Mouse (Mus musculus): ENCODE data around the gene Abi1. TPM values are rescaled to one million over a fixed set of nuclear protein-coding genes. Genes with fewer than 3 reads are reported as not detected.
"Not testable (repeated sequence)": the region's sequence is repeated elsewhere in the genome, so short reads cannot be mapped to it uniquely, and the experiment has no call there.

Gene Abi1
- polyA plus RNA-seq, 1 experiment: 104 TPM

DNA sequence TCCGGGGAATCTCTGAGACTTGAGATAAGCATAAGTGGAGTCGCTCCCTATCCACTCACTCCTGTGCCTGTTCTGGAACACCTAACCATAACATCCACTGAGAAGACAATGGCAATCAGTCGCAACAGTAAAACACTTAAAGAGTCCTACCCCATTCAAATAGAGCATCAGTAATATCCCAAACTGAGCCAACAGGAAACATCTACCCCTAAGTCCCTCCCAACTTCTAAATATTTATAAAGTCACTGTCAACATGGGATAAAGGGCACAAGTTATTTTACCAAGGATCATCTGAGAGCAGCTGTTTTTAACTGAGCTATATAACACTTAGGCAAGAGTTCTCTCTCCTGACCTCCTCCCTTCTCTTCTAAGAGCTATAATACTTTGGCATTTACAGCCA lies 23.9 kb downstream of the Abi1 start:
- no peaks in the 10 kb centered on the region for H3K4me1 ChIP-seq (ENCODE audit: control insufficient read depth, insufficient read depth, low read length)
- no peak overlapping the region for H3K27ac ChIP-seq (ENCODE audit: insufficient read depth, low read length)
- H3K4me3 ChIP-seq (ENCODE audit: low read depth, low read length): no peak overlapping the region
- no peaks in the 10 kb centered on the region for H3K27me3 ChIP-seq (ENCODE audit: control insufficient read depth, insufficient read depth, low read length, poor library complexity, severe bottlenecking)
- no peaks in the 10 kb centered on the region for H3K9me3 ChIP-seq (replicated peaks; ENCODE audit: control insufficient read depth, insufficient read depth, low read length, poor library complexity, severe bottlenecking)
- no peak overlapping the region for H3K9ac ChIP-seq (ENCODE audit: low read depth, poor library complexity, severe bottlenecking)
- no peaks in the 10 kb centered on the region for H3K36me3 ChIP-seq (ENCODE audit: control insufficient read depth, insufficient read depth, low read length, poor library complexity, severe bottlenecking)
- no peak for TF ChIP-seq EP300 (IDR thresholded peaks at IDR 0.05; ENCODE audit: insufficient read depth, low read depth, low read length)
- TF ChIP-seq CTCF (IDR thresholded peaks at IDR 0.05; ENCODE audit: low read depth, low read length): no peak
- TF ChIP-seq POLR2A (IDR thresholded peaks at IDR 0.05; ENCODE audit: insufficient read depth, low read length): no peak

DNA sequence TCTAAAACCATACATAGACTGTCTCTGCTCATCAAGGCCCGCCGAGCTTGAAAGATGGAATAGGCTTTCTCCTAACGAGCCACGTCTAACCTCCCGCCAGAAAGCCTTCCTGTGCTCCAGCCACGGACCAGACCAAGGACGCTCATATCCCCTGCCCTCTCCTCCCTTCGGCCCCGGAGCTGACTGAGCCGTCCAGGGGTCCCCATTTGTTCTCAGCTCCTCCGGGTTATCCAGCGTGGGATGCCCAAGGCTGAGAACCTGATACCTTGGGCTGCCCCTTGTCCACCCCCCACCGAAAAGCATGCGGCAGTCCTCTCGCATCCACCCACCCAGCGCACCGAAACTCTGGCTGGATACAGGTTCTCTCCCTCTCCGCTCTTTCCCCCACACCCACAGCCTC lies 24.7 kb downstream of the Abi1 start:
- TF ChIP-seq POLR2A (IDR thresholded peaks at IDR 0.05; ENCODE audit: insufficient read depth, low read length): no peak
- TF ChIP-seq CTCF (IDR thresholded peaks at IDR 0.05; ENCODE audit: low read depth, low read length): no peak
- no peak for TF ChIP-seq EP300 (IDR thresholded peaks at IDR 0.05; ENCODE audit: insufficient read depth, low read depth, low read length)
- H3K9ac ChIP-seq (ENCODE audit: low read depth, poor library complexity, severe bottlenecking): no peak overlapping the region
- no peaks in the 10 kb centered on the region for H3K4me1 ChIP-seq (ENCODE audit: control insufficient read depth, insufficient read depth, low read length)
- H3K27ac ChIP-seq (ENCODE audit: insufficient read depth, low read length): no peak overlapping the region
- H3K4me3 ChIP-seq (ENCODE audit: low read depth, low read length): 0 out of 2 replicates have a peak overlapping the region, but pooled peaks have one; percentile 4
- no peaks in the 10 kb centered on the region for H3K9me3 ChIP-seq (replicated peaks; ENCODE audit: control insufficient read depth, insufficient read depth, low read length, poor library complexity, severe bottlenecking)
- no peaks in the 10 kb centered on the region for H3K27me3 ChIP-seq (ENCODE audit: control insufficient read depth, insufficient read depth, low read length, poor library complexity, severe bottlenecking)
- no peaks in the 10 kb centered on the region for H3K36me3 ChIP-seq (ENCODE audit: control insufficient read depth, insufficient read depth, low read length, poor library complexity, severe bottlenecking)

DNA sequence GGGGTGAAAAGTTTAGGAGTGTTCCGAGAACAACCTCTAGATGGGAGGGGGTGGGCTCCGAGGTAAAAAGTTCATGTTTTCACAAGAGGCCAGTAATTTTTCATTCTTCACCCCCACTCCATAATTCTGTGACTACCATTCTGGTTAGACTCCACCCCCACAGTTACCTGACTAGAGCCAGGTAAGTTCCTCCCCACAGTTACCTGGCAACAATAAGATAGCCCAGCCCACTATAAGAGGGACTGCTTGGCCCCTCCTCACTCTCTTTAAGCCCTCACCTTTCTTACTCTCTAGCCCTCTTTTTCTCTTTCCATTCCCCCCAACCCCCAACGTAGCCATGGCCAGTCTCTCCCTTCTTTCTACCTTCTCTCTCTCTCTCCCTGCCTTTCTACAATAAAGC lies 25.1 kb downstream of the Abi1 start:
- not testable (repeated sequence) for H3K9me3 ChIP-seq (replicated peaks; ENCODE audit: control insufficient read depth, insufficient read depth, low read length, poor library complexity, severe bottlenecking); H3K27ac ChIP-seq (ENCODE audit: insufficient read depth, low read length); H3K4me3 ChIP-seq (ENCODE audit: low read depth, low read length); H3K36me3 ChIP-seq (ENCODE audit: control insufficient read depth, insufficient read depth, low read length, poor library complexity, severe bottlenecking); H3K4me1 ChIP-seq (ENCODE audit: control insufficient read depth, insufficient read depth, low read length); H3K9ac ChIP-seq (ENCODE audit: low read depth, poor library complexity, severe bottlenecking); H3K27me3 ChIP-seq (ENCODE audit: control insufficient read depth, insufficient read depth, low read length, poor library complexity, severe bottlenecking)

DNA sequence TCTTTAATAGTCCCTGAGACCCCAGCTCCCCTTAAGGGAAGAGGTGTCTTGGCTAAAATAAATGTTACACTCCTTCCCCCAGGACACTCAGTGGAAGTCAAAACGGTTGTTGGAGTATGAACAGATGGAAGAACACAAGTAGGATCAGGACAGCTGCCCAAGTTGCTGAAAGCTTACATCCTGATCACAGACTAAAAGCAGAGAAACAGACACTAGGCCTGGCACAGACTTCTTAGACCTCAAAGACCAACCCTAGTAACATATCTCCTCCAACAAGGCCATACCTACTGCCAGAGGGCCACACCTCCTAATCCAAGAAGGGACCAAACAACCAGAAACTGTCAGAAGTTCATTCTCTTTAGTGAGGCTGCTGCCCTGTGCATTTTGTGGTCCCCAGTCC lies 31.8 kb downstream of the Abi1 start:
- no peak overlapping the region for H3K4me3 ChIP-seq (ENCODE audit: low read depth, low read length)
- H3K36me3 ChIP-seq (ENCODE audit: control insufficient read depth, insufficient read depth, low read length, poor library complexity, severe bottlenecking): no peaks in the 10 kb centered on the region; the same call in 1 of the 2 replicates
- peaks cover 6% of the 10 kb centered on the region for H3K4me1 ChIP-seq (ENCODE audit: control insufficient read depth, insufficient read depth, low read length)
- H3K9me3 ChIP-seq (replicated peaks; ENCODE audit: control insufficient read depth, insufficient read depth, low read length, poor library complexity, severe bottlenecking): no peaks in the 10 kb centered on the region
- no peaks in the 10 kb centered on the region for H3K27me3 ChIP-seq (ENCODE audit: control insufficient read depth, insufficient read depth, low read length, poor library complexity, severe bottlenecking)
- H3K27ac ChIP-seq (ENCODE audit: insufficient read depth, low read length): no peak overlapping the region
- no peak for TF ChIP-seq CTCF (IDR thresholded peaks at IDR 0.05; ENCODE audit: low read depth, low read length)
- TF ChIP-seq EP300 (IDR thresholded peaks at IDR 0.05; ENCODE audit: insufficient read depth, low read depth, low read length): no peak
- no peak for TF ChIP-seq POLR2A (IDR thresholded peaks at IDR 0.05; ENCODE audit: insufficient read depth, low read length)
- no peak overlapping the region for H3K9ac ChIP-seq (ENCODE audit: low read depth, poor library complexity, severe bottlenecking)

- Histone ChIP-seq H3K36me3 (ENCODE audit: control insufficient read depth, insufficient read depth, low read length, poor library complexity, severe bottlenecking) (no peaks in the 10 kb centered on the region; the same call in 1 of the 2 replicates), H3K4me1 (ENCODE audit: control insufficient read depth, insufficient read depth, low read length) (peaks cover 6% of the 10 kb centered on the region), H3K27me3 (ENCODE audit: control insufficient read depth, insufficient read depth, low read length, poor library complexity, severe bottlenecking) (no peaks in the 10 kb centered on the region), H3K9ac (ENCODE audit: low read depth, poor library complexity, severe bottlenecking) (no peak overlapping the region), H3K27ac (ENCODE audit: insufficient read depth, low read length) (no peak overlapping the region; the same call in 1 of the 2 replicates), H3K9me3 (replicated peaks; ENCODE audit: control insufficient read depth, insufficient read depth, low read length, poor library complexity, severe bottlenecking) (no peaks in the 10 kb centered on the region), H3K4me3 (ENCODE audit: low read depth, low read length) (no peak overlapping the region)
- no peak for TF ChIP-seq EP300 (IDR thresholded peaks at IDR 0.05; ENCODE audit: insufficient read depth, low read depth, low read length)
- peak; percentile 19 for TF ChIP-seq CTCF (IDR thresholded peaks at IDR 0.05; ENCODE audit: low read depth, low read length)
These were observed 32.5 kb downstream of the Abi1 start for GRCm38 (mm10) chr2:23007577-23007976.

DNA sequence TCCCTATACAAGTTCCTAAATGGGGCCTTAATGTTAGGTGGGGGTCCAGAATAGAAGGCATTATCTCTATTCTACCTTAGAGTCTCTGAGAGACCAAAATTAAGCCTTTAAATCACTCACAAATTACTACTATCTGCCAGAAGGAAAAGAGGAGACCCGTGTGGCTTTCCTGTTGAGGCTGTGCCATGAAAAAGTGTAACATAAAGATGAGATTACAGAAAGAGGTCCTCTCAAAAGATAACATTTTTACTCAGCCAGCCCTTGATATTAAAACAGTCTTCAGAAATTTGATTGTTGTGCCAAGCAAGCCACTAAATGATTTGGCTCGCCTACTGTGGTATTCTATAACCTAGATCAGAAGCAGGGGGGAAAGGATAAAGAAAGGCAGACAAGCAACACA lies 32.9 kb downstream of the Abi1 start:
- Histone ChIP-seq H3K9ac (ENCODE audit: low read depth, poor library complexity, severe bottlenecking) (no peak overlapping the region), H3K4me3 (ENCODE audit: low read depth, low read length) (no peak overlapping the region), H3K36me3 (ENCODE audit: control insufficient read depth, insufficient read depth, low read length, poor library complexity, severe bottlenecking) (no peaks in the 10 kb centered on the region; the same call in 1 of the 2 replicates), H3K27ac (ENCODE audit: insufficient read depth, low read length) (no peak overlapping the region; the same call in 1 of the 2 replicates), H3K27me3 (ENCODE audit: control insufficient read depth, insufficient read depth, low read length, poor library complexity, severe bottlenecking) (no peaks in the 10 kb centered on the region), H3K4me1 (ENCODE audit: control insufficient read depth, insufficient read depth, low read length) (peaks cover 6% of the 10 kb centered on the region), H3K9me3 (replicated peaks; ENCODE audit: control insufficient read depth, insufficient read depth, low read length, poor library complexity, severe bottlenecking) (no peaks in the 10 kb centered on the region)
- no peak for TF ChIP-seq POLR2A (IDR thresholded peaks at IDR 0.05; ENCODE audit: insufficient read depth, low read length)
- no peak for TF ChIP-seq EP300 (IDR thresholded peaks at IDR 0.05; ENCODE audit: insufficient read depth, low read depth, low read length)
- no peak for TF ChIP-seq CTCF (IDR thresholded peaks at IDR 0.05; ENCODE audit: low read depth, low read length)

Measured in ES-Bruce4 (cell line).